Mouse (Mus musculus): ENCODE data around the gene Ank3.

DNA sequence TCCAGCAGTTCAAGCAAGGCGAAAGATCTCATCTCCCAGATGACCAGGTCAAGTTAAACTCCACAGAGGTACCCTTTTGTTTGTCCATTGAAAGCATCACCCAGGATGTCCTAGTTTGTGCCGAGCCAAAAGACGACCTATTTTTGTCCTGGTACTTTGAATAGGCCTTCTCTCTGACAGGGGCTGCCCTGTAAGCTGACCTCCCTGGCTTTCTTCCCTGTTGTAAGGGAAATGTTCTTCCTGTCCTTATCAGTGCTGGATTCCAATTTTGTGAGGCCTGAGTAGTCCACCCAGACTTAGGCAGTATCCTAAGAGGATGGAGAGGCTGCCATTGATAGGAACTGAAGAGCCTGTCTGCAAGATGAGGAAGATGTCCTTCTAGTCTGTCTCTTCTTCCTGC is 244.9 kb downstream of the Ank3 start:
- no peak for TF ChIP-seq CTCF (IDR thresholded peaks at IDR 0.05; ENCODE audit: low read depth)
- TF ChIP-seq EP300 (IDR thresholded peaks at IDR 0.05; ENCODE audit: low read depth), result no peak
